8 mouse cellular contexts compared by ENCODE assay signal in the genomic region with DNA sequence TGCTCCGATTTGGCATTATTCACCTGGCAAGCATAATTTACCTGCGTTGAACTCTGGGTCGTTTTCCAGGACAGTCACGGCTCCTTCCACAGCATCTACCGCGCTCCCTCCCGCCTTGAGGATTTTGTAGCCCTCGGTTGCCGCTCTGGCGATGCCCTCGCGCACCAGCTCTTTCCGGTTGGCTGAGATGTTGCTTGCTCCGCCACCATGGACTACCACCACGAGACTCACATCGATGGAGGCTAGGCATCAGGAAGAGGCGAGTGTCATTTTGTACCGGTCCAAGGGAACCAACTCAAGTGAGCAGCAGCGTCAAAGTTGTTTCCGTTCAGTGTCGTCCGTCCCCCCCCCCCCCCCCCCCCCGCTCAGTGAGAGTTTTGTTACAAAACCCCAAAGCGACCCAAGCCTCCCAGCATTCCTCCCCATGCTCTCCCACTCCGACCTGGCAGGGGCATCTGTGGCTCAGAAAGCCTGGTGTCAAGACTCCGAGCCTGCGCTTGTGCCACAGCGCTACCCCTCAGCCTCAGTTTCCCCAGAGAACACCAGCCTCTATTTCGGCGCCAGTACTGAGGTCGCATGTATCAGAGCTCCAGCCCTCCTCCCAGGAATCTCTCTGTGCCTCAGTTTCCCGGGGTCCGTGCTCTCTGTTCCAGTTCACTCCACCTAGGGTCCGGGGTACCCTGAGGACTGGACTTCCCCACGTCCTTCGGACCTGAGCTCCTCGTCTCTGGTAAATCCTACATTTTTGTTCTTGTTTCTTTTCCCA. TPM values are rescaled to one million over a fixed set of nuclear protein-coding genes. Genes with fewer than 3 reads are reported as not detected.
DNase-seq lines count a peak whose midpoint lies in the region; ATAC-seq lines count a peak whose summit lies in the region.

No protein-coding gene starts in this region.

- no peaks in the 10 kb centered on the region; the same call in 1 of the 2 replicates for H3K36me3 ChIP-seq in heart, embryonic 14.5 days (ENCODE audit: control insufficient read depth, insufficient read depth, low read length)
- H3K36me3 ChIP-seq in megakaryocyte, embryonic 14.5 days (replicated peaks; ENCODE audit: low read length), result peaks cover 17% of the 10 kb centered on the region

- DNase-seq in A20 (ENCODE audit: low read depth, low spot score) (peak; percentile 62), ES-CJ7 (ENCODE audit: low read depth, low spot score) (peak; percentile 37)
- peak; percentile 72 to 74 for DNase-seq in cerebellum, postnatal 25 days
- peak; percentile 30 for DNase-seq in kidney, postnatal 14 days
- peak; percentile 36 to 55 for DNase-seq in spleen, postnatal 10 days (ENCODE audit: low spot score in 2 of 2)
- no peak for DNase-seq in urinary bladder, postnatal 4 days (ENCODE audit: low spot score in 2 of 2)

- H3K9me3 ChIP-seq in heart, embryonic 14.5 days (ENCODE audit: control insufficient read depth, low read length), result no peaks in the 10 kb centered on the region
- no peaks in the 10 kb centered on the region for H3K9me3 ChIP-seq in megakaryocyte, embryonic 14.5 days

- peak overlapping the region; percentile 73 to 77 for H3K4me3 ChIP-seq in heart, embryonic 14.5 days (ENCODE audit: control insufficient read depth in 1 of 2, insufficient read depth in 1 of 2, low read depth in 1 of 2, low read length in 2 of 2)
- H3K4me3 ChIP-seq in megakaryocyte, embryonic 14.5 days (replicated peaks), result peak overlapping the region; percentile 96

- H3K4me2 ChIP-seq in heart, embryonic 14.5 days (ENCODE audit: low read length), result peak overlapping the region; percentile 100

- H3K4me1 ChIP-seq in heart, embryonic 14.5 days (ENCODE audit: control insufficient read depth in 2 of 2, insufficient read depth in 2 of 2, low read length in 2 of 2), result peaks cover 0 to 6% of the 10 kb centered on the region in 2 experiments; a peak in 2 of 4 replicates
- peaks cover 30% of the 10 kb centered on the region for H3K4me1 ChIP-seq in megakaryocyte, embryonic 14.5 days

- peak; percentile 40 for ATAC-seq in heart, embryonic 14.5 days (ENCODE audit: insufficient number of reproducible peaks, insufficient read depth, low FRiP score, low read depth)

- H3K27me3 ChIP-seq in heart, embryonic 14.5 days (ENCODE audit: control insufficient read depth, insufficient read depth, low read length), result no peaks in the 10 kb centered on the region
- H3K27me3 ChIP-seq in megakaryocyte, embryonic 14.5 days (replicated peaks), result no peaks in the 10 kb centered on the region

- WGBS in heart, embryonic 14.5 days, result 2% methylated on average over 34 of the region's 37 CpGs

- H3K9ac ChIP-seq in heart, embryonic 14.5 days (ENCODE audit: low read length), result peak overlapping the region; percentile 87

- peak overlapping the region in 1 of 2 experiments; percentile 42; a peak in 1 of 4 replicates for H3K27ac ChIP-seq in heart, embryonic 14.5 days (replicated peaks in 1 of 2; ENCODE audit: control insufficient read depth in 1 of 2, insufficient read depth in 1 of 2, low read depth in 2 of 2, low read length in 2 of 2)

RNA-seq across cellular contexts. Expression of a gene that starts 0.5 kb away (rescaled TPM):
- 11.8 and 15.2 TPM in 2 replicates for polyA plus RNA-seq in heart, embryonic 14.5 days (2014; fragmentation: Nextera tagmentation; extraction: Ambion mirVana)
- polyA plus RNA-seq in megakaryocyte, embryonic 14.5 days (2012; ENCODE audit: insufficient read depth, low replicate concordance), result 1.7 and 53.4 TPM in 2 replicates

RNA-seq across cellular contexts. Expression of a gene that starts 47.2 kb away (rescaled TPM):
- polyA plus RNA-seq in heart, embryonic 14.5 days (2014; fragmentation: Nextera tagmentation; extraction: Ambion mirVana), result not detected in 2 replicates
- polyA plus RNA-seq in megakaryocyte, embryonic 14.5 days (2012; ENCODE audit: insufficient read depth, low replicate concordance), result not detected in 2 replicates

Comparison
In these comparisons a context has a peak if more than half of its experiments do, and no peak if none do; other contexts are left out.
1. DNase-seq: peak in A20 (single experiment), ES-CJ7 (single experiment), cerebellum, postnatal 25 days (2 of 2), kidney, postnatal 14 days (single experiment) and spleen, postnatal 10 days (2 of 2); none in urinary bladder, postnatal 4 days (0 of 2).